Mouse (Mus musculus) 416B (cell line): Measurements from ENCODE around the gene Sesn3.
"Not testable (repeated sequence)": the region's sequence is repeated elsewhere in the genome, so short reads cannot be mapped to it uniquely, and the experiment has no call there.

Source experiments
- DNase-seq: peaks from one replicate; pipeline ENCODE4 v3.0.0; 2011; ENCODE audit warnings: low read depth

The Sesn3 gene

DNA sequence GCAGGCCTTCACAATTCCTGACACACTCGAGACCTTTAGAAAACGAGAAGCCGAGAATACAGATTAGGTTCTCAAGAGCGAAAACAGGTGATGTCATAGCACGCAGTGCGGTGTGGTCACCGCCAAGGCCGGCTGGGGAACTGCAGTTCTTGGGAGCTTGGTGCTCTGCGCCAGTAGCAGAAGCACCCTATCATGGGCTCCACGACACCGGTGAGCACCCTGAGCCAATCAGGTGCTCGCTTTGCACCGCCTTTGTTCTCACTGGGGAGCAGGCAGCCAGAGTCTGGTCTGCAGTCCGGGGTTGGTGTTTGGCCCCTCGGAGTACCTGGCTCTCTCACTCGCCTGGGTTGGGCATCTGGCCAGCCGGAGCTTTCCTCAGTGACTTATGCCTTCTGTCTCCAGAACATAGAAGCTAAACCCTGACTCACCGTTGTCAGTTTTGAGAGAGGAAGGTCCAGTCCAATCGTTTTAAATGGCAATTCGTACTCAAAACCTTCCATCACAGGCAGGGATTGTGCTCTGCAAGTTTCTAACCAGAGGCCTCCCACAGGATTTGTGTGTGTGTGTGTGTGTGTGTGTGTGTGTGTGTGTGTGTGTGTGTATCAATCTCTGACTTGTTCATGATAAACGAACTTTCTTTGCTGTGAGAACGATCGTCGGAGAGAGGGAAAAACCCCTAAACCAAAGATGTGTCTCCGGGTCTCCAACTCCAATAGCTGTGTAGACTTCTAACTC, at the start of gene Sesn3:
Gene Sesn3, plus strand, starts transcription at position 82 of the 735 bp plus-strand sequence.
- peak; percentile 32 for DNase-seq

DNA sequence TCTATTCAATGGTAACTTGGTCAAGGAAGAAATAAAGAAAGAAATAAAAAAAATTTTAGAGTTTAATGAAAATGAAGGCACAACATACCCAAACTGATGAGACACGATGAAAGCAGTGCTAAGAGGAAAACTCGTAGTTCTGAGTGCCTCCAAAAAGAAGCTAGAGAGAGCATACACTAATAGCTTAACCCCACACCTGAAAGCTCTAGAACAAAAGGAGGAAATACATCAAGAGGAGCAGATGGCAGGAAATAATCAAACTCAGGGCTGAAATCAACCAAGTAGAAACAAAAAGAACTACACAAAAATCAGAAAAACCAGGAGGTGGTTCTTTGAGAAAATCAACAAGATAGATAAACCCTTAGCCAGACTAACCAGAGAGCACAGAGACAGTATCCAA, 47.8 kb upstream of the Sesn3 start:
- DNase-seq = not testable (repeated sequence)

DNA sequence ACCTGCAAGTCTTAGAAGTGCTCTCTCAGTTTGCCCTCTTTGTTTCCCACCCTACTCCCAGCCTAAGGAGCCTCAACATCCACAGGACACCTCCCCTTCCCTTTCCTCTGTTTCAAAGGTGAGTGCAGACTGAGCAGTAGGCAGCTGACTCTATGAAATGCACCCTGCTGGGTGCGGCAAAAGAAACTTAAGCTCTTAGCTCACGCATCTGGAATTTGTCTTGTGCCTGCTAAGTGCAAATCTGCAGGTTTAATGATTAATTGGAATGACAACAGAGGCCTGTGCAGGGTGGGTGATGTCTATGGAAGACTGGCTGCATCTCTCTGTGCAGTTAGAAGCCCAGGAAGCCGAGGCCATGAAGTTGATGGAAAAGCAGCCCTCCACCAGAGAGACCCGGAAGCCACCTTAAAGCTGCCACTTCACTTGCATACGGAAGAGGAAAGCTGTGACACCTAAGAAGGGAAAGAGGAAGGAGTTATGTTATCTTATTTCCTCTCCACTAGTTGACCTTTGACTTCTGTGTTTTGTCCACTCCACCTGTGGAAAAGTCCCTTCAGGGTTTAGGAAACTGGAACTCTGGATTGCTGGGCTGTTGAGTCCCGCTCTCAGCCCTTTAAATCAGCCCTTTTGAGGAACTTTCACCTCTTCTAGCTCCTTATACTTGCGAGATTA, 41.0 kb upstream of the Sesn3 start:
- no peak for DNase-seq

DNA sequence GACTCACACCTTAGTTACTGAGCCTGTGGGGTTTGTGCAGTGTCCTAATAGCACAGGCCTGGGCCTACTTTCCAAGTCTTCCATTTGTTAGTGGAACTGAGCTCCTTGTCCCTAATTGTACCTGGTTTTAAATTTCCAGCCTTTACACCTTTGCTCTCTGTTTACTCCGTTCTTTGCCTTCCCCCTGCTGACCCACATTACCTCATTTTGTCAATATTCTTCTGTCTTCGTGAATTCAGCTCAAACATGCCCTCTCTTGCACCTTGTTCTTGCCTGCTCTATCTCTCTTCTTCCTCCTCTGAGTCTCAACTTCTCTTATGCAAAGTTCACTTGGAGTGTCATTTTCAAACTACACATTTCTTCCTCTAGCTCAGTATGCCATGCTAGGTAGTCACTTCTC, 39.6 kb upstream of the Sesn3 start:
- peak; percentile 22 for DNase-seq

DNA sequence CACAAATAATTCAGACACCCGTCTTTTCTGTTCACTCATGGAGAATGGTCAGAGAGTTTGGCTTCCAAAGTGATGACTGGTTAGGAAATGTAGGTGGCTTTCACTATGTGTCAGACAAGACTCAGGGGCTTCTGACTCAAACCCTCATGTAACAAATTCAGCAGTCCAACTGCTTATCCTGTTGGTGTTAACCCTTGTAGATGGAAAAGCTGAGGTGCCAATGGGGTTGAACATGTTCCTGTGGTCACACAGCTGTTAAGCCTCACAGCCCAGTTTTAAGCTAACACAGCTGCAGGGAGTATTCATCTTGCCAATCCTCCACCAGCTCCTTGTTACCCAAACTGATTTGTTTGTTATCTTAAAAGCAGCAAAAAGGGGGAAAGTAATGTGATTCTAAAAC, 33.9 kb upstream of the Sesn3 start:
- not testable (repeated sequence) for DNase-seq

DNA sequence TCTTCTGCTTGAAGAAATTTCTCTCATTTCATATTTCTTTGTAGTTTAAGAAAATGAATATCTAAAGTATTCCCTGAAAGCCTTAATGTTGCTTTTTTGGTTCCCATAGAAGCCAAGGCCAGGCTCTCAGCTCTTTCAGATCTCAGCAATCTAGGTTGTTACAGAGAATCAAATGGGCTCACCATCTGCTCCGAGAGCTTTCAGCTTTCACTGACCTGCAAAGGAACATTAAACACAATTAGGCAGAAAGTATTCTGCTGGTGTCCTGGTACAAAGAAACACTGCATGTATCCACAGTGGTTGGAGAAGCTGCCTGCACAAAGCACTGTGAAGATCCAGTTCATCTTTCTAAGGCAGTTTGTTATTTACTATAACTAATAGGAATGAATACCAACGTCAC, 32.6 kb upstream of the Sesn3 start:
- no peak for DNase-seq

DNA sequence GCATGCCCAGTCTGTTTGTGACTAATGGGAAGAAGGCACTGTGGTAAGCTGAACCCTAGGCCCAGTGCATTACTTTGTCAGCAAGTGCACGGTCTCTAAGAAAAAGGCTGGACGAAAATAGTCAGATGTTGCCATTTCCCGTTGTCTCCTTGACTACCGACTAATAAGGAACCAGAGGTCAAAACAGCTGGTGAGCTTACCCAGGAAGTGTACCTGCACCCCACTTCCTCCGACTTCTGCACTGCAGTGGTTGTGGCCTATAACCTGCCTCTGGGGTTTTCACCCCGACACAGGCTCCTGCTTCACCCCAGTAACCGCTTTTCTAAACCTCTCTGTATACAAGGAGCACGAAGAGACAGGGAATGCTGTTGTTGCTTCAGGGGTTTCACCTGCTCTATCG, 30.3 kb upstream of the Sesn3 start:
- no peak for DNase-seq

DNA sequence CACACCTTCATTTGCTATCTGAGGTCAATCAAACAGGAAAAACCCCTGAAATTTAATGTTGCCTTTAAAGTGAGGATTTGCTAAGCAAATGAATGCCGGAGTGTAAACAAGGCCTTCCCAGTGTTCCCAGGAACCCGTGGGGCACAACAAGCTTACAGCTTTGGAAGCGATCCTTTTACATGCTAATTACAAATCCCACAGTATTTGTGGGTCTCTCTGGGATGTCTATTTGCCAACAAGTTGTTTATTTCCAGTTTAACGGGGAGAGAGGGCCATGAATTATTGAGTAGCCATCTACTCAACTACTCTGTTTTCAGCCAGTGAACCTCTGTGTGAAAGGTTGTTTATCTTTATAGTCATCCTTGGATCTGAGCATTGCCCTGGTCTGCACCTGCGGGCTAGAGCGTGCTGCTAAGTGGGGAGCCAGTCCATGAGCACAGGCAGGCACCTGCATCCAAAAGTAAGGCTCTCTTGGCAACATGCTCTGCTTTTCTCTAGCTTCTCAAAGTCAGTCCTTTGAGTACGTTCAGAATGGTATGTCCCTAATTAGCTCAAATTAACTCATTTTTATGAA, 29.8 kb upstream of the Sesn3 start:
- DNase-seq = no peak

DNA sequence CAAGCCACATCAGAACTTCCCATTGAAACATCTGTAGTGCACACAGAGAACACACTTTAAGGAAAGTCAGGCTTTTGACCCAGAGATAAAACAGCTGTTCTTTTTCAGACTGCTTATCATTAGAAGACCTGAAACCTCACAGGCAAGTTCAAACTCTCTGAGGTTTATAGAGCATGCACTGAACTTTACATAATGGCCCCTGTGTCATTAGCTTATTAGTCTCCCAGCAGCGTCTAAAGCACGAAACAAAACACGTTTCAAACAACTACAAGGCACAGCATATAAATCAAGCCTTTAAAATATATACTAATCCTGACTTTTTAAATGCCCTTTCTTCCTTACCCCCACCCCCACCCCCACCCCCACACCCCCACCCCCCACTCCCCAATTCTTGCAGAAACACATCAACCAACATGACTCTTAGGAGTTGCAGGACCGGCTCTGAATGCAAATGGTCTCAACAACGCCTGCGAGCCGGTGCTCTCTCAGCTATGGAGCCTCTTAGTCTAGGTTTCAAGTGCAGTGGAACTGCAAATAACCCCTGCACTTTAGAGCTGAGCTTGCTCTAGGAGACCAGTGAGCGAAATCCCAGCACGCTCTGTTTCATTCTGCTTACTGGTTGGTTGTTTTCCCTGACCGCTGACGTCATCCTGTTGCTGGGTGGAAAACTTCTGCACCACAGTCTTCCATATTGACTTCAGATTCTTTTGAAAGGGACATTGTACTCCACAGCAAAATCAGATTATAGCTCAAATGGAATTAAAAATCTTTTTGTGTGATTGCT, 28.7 kb upstream of the Sesn3 start:
- DNase-seq = no peak

DNA sequence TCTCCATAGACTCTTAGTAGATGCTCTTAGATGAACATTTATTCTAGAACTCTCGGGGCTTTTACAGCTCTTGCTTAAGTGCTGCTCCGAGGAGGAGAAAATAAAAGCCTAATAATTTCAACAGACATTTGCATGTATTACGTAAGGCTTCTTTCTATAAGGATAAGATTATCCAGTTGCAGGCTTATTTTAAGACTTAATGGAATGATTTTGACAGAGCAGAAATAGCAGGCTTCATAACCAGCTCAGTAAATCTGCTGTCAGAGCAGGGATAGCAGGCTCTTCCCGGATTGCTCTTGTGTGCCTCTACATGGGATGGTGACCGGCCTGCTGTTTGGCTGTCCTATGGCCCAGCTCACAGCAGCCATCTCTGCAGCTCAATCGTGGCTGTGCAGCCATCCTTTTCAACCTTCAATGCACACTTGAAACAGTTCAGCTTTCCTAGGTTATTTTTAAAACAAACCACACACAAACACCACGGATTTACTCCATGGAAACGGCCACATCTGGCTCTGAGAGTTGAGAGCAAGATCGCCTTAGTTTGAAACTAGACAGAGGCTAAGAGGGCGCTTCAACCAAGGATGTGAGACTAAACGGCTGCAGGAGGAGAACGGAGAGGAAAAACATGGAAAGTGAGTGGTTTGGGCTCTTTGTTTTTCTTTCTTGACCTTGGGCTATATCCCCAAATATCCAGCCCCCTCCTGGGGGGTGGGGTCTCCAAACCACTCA, 27.2 kb upstream of the Sesn3 start:
- DNase-seq = no peak

DNA sequence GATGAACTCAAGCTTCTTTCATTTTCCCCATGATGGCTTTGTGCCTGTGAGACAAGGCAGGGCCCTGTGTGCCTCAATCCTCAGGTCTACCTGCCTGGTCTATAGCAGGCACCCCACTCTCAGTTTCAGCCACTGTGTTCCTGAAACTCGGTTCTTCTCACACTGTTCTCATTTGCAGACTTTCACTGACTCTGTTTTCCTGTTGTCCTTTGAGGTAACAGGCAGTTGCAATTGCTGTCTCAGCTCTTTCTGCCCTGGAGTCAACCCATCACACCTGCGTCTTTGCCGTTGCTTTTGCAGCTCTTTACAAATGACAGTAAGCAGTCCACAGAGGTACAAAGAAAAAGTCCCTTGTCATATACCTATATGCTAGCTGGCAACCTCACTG, 26.7 kb upstream of the Sesn3 start:
- no peak for DNase-seq

DNA sequence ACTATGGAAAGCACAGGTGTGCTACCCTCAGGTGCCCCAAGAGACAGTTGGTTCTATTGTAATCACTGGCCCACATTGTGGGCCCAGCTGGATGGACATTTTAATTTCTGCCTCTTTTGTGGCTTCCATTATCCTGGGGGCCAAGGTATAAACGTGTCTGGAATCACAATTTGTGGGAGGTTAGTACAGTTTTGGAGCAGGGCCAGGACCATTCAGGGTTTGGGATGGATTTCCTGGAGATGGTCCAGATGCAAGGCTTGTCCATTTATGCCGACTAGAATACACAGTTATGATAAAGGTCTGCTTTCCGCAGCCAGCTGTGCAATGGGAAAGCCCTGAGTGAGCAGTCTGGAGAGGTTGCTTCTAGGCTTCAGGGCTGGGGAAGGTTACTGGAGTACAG, 13.7 kb upstream of the Sesn3 start:
- no peak for DNase-seq

DNA sequence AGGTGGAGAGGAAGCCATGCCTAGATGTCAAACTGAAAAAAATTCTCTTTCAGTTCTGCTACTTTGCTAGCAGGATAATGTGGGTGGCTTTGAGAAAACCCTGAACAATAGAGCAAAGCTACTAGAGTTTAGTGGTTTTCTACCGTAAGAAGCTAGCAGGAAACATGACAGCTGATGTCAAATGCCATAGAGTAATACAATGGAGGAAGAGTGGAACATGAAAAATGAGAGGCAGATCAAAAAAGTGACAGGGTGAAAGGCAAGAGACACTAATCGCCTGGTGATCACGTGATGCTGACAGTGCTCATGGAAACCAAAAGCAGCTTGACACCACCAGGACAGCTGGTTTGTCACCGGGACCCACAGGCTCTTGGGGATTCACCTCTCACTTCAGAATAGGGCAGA, 12.3 kb upstream of the Sesn3 start:
- no peak for DNase-seq

DNA sequence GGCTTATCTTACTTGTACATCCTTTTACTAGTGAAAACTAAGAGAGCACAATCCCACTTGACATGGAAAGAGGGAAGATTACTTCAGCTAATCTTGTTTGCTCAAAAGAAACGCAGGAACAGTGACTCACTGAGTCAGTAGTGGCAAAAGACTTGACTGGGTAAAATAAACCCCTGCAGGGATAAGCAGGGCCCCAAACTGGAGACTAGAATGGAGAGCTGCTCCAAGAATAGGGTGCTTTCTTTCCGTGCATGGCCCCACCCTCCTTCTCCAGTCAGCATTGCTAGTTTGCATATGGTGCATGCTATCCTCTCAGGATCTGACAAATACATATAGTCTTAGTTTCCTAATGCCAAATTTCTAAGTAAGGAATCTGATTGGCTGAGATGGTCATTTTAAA, 8.4 kb upstream of the Sesn3 start:
- peak; percentile 19 for DNase-seq

DNA sequence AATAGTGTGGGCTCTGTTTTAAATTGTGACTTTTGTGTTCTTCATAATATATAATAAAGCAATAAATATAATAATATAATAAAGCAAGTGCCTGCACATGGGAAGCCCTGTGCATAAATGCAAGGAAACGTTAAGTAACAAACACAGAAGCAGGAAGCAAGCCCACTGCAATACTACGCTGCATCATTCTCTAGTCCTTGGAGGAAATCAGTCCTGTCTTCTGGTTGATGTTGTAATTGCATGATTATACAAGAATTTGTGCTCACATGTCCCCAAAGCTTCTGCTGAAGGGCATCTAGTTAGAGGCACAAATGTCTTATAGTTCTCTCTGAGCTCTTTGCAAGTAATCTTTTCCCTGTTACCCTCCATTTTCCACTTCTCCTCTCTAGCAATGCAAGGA, 6.3 kb upstream of the Sesn3 start:
- peak; percentile 57 for DNase-seq

DNA sequence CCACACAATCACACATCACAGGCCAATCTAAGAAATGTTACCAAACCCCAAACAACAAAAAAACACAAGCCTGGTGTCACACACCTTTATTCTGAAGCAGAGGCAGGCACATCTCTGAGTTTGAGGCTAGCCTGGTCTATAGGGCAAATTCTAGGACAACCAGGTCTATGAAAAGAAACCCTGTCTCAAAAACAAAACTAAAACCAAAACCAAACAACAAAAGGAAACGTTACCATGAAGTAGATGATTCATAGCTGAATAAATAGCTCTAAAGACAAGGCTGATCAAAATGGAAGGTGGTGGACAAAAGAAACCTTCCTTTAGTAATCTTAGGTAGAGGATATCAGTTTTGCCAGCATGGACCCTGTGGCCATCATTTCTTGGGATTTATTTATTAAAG, 1.9 kb upstream of the Sesn3 start:
- peak; percentile 24 for DNase-seq

DNA sequence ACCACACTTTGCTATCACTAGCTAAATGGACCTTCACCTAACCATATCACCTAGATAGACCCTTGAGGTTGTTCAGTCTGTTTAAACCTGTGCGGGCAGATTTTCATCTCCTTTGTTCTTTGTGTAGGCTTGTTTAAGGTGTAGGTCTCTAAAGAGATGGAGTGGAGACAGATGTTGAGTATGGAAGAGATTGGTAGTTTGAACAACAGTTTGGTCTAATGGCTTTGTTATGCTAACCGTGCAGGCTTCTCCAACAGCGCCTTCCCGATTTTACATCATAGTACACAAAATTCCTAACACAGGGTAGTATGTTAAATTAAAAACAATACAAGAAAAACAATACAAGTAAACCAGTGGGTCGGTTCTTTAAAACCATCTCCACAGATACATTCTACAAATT, 281 bp upstream of the Sesn3 start:
- no peak for DNase-seq

DNA sequence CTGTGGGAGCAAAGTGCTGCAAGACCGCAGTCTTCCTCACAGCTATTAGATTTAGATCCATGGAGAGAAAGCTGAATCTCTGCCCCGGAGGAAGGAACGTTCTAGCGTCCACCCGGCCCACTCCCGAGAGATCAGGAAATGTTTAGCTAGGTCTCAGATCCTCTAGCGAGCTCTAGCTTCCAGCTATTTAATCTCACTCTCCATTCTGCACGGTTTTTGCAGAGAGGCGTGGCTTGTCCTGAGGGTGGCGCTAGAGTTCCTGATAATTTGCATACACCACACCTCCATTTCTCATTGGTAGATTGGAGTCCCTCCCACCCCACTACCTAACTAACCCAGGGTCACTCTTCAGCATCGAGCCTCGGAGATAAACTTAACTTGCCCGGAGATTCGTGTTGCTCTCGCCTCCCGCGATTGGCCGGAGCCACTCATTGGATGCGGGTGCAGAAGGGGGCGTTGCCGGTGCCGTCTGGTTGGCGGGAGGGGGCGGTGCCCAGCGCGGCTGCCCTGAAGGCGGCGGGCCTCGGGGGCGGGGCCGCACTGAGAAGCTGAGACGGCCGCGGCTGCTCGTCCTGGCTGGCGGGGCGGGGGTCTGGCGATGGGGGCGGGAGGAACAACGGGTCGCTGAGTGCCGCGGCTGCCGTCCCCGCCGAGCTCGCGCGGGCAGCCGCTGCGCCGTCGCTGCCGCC, 1.1 kb downstream of the Sesn3 start:
- DNase-seq = peak; percentile 99

DNA sequence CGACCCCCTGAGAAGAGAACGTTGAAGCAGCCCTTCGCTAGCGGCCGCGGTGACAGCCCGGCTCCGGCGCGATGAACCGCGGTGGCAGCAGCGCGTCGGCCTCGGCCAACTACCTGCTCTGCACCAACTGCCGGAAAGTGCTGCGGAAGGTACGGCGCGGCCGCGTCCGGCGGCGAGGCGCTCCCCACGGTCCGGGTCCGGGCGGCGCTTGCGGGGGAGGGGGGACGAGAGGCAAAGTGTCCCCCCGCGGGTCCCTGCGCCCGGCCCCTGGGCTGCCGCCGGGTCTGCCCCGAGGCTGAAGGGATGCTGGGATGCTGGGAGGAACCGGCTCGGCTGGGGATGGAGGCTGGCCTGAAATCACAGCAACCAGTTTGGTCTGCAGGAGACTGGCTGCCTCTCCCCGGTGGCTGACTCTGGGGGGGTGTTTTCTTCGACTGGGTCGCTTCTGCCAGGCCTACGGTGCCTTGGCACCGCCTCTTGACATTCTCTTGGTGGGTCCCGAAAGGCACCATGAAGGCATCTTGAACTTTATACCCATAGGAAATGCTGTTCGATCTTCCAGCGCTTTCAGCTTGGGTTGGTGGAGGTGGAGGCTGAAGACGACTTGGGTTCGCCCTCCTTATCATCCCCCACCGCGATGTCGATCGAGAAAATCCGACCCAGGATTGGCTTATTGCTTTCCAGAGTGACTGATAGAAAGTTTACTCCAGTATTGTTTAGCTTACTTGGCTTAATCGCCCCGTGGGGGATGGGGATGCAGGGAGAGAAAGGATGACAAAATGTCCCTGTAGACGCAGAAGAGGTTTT, 1.8 kb downstream of the Sesn3 start:
- DNase-seq = peak; percentile 41

DNA sequence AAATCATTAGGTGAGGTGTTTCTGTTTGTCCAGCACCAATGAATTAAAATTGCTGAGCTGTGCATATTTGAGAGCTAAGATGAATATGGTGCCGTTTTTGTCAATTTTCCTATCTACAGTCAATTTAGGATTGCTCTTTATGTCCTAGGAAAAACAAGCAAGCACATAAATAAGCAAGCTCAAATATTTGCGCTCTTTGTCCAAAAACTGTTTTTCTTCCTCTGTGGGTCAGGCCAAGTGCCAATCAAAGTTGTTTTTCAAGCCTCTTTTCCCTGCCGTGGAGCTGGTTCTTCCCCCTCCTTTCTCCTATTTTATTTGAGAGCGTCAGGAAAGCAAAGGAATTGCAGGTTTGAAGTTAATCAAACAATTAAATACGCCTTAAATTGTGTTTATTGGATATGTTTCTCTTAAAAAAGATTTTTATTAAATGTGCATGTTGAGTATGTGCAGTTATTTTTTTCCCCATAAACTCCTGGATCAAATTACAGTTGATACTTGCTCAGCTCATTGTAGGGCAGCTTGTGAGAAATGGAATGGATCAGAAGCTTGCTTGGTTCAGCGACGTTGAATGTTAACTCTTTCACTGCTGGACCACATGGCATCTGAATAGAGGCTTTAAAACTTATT, 2.6 kb downstream of the Sesn3 start:
- DNase-seq = peak; percentile 65
